In the genomic region with DNA sequence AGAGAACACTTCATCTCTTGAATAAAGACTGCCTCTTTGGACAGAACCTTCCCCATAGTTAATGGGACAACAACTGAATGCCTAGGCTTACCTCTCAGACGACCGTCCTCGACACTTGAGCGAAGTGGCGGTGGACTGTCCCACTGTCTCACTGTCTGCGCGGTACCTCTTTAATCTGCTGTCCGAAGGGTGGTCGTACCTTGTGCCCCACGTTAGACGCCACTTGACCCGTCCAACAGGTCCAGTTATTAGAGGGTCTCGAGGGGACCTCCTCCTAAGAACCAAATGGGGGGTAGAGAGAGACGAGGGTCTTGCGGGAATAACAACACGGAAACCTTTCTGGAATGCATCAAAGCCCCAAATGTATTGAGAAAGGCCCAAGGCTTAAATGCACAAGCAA, we compare ENCODE assay signal across 30 mouse cellular contexts. TPM values are rescaled to one million over a fixed set of nuclear protein-coding genes. Genes with fewer than 3 reads are reported as not detected.
"Had no signal": no experiment of that assay in that cellular context is flagged by ENCODE, and none has a peak within 500 bp of the region (broad histone marks: within the 10 kb centered on the region; RNA-seq: fewer than 3 reads in every experiment).

No protein-coding gene starts in this region.

RNA-seq across cellular contexts. Expression of a gene that starts 53.8 kb away (rescaled TPM):
- polyA plus RNA-seq: limb, embryonic 10.5 days; limb, embryonic 12.5 days; limb, embryonic 13.5 days; limb, embryonic 14.5 days; limb, embryonic 15.5 days; liver, adult 2 months; liver, embryonic 11.5 days; liver, embryonic 12.5 days; liver, embryonic 13.5 days; liver, embryonic 14.5 days; liver, embryonic 15.5 days; liver, embryonic 16.5 days; liver, postnatal 0 days; lung, adult 2 months; lung, embryonic 14.5 days; lung, embryonic 15.5 days; lung, embryonic 16.5 days; lung, postnatal 0 days; macrophage; midbrain, embryonic 10.5 days; midbrain, embryonic 11.5 days; midbrain, embryonic 12.5 days; midbrain, embryonic 13.5 days; midbrain, embryonic 14.5 days; midbrain, embryonic 15.5 days; midbrain, embryonic 16.5 days; midbrain, postnatal 0 days; myocyte; neural tube, embryonic 11.5 days; neural tube, embryonic 12.5 days had no signal
